Mouse (Mus musculus) bone marrow macrophage, adult 2 months (primary cell): ENCODE measurements around the gene C87977. TPM values are rescaled to one million over a fixed set of nuclear protein-coding genes. Genes with fewer than 3 reads are reported as not detected.
"Not testable (repeated sequence)": the region's sequence is repeated elsewhere in the genome, so short reads cannot be mapped to it uniquely, and the experiment has no call there.

Experiments used
- H3K27ac ChIP-seq: 2 replicates; pipeline ENCODE4 v1.5.1; 2012; ENCODE audit warnings: low read depth, low read length; ENCODE audit not compliant: insufficient read depth
- H3K4me1 ChIP-seq: 2 replicates; pipeline ENCODE4 v1.6.1; 2012; ENCODE audit warnings: low read length; ENCODE audit not compliant: control insufficient read depth, insufficient read depth
- H3K4me3 ChIP-seq: 2 replicates; pipeline ENCODE4 v1.5.1; 2012; ENCODE audit warnings: mild to moderate bottlenecking, low read length, moderate library complexity; ENCODE audit not compliant: insufficient read depth
- CTCF ChIP-seq: IDR thresholded peaks from 2 replicates; pipeline ENCODE4 v1.5.1; 2012; ENCODE audit warnings: low read depth, mild to moderate bottlenecking, low read length, moderate library complexity
- POLR2A ChIP-seq: IDR thresholded peaks from 2 replicates; pipeline ENCODE4 v1.6.1; 2012; ENCODE audit warnings: mild to moderate bottlenecking, low read depth, low read length, borderline replicate concordance
- polyA plus RNA-seq: library from polyadenylated mRNA; stranded (reverse); fragments of >200 nt; gene quantifications from 2 replicates; pipeline ENCODE4 v1.2.4, GENCODE M21; 2012; ENCODE audit not compliant: missing spikeins, insufficient read depth, insufficient read length

The C87977 gene
- polyA plus RNA-seq, result not detected in 2 replicates

- not testable (repeated sequence) for H3K4me3 ChIP-seq, H3K4me1 ChIP-seq, H3K27ac ChIP-seq
Measured at GRCm38 (mm10) chr4:144213218-144213617, at the start of gene C87977. TSS of gene C87977 (minus strand) at chr4:144213318.

GRCm38 (mm10) chr4:144254768-144255167 lies 41.6 kb upstream of the C87977 start:
- H3K4me1 ChIP-seq, H3K27ac ChIP-seq, H3K4me3 ChIP-seq: not testable (repeated sequence)

GRCm38 (mm10) chr4:144190419-144190818 lies 22.7 kb downstream of the C87977 start, which contains the start of gene Oog2:
TSS of gene Oog2 (plus strand) at chr4:144190719.
- no peak within 1 kb of the TSS for H3K27ac ChIP-seq
- H3K4me3 ChIP-seq, result no peak within 1 kb of the TSS
- TF ChIP-seq CTCF, result no peak
- no peak for TF ChIP-seq POLR2A
- no peaks in the 10 kb centered on the region for H3K4me1 ChIP-seq

GRCm38 (mm10) chr4:144162563-144162962 lies 50.6 kb downstream of the C87977 start, which contains the start of gene Oog3:
TSS of gene Oog3 (minus strand) at chr4:144162663.
- Histone ChIP-seq H3K4me3 (no peak within 1 kb of the TSS), H3K27ac (no peak within 1 kb of the TSS), H3K4me1 (no peaks in the 10 kb centered on the region)
- TF ChIP-seq CTCF (no peak), POLR2A (no peak)

Other genes with a start within 250 kb of the C87977 start
- gene Gm13101, start 246.4 kb downstream of the C87977 start, polyA plus RNA-seq, result not detected in 2 replicates
- gene Pramef17, start 218.9 kb downstream of the C87977 start, polyA plus RNA-seq, result not detected in 2 replicates
- not detected in 2 replicates for gene Pramel4, start 154.2 kb downstream of the C87977 start, polyA plus RNA-seq
- not detected in 2 replicates for gene Gm13102, start 106.8 kb downstream of the C87977 start, polyA plus RNA-seq
- not detected in 2 replicates for gene Oog3, start 50.7 kb downstream of the C87977 start, polyA plus RNA-seq
- gene Oog2, start 22.6 kb downstream of the C87977 start, polyA plus RNA-seq, result not detected in 2 replicates
- not detected in 2 replicates for gene Pramel5, start 67.2 kb upstream of the C87977 start, polyA plus RNA-seq
- gene Gm13128, start 116.9 kb upstream of the C87977 start, polyA plus RNA-seq, result not detected in 2 replicates
- not detected in 2 replicates for gene Gm13119, start 144.6 kb upstream of the C87977 start, polyA plus RNA-seq
- not detected in 2 replicates for gene Pramef20, start 164.6 kb upstream of the C87977 start, polyA plus RNA-seq
- not detected in 2 replicates for gene Pramef12, start 195.1 kb upstream of the C87977 start, polyA plus RNA-seq
- not detected in 2 replicates for gene 1700012P22Rik, start 225.5 kb upstream of the C87977 start, polyA plus RNA-seq
- not detected in 2 replicates for gene Gm9944, start 240.0 kb upstream of the C87977 start, polyA plus RNA-seq